Mouse (Mus musculus) stomach, postnatal 0 days (tissue): ENCODE measurements around the gene Klk1b26.

Source experiments
- CTCF ChIP-seq: IDR thresholded peaks from 2 replicates; pipeline ENCODE4 v1.5.1; 2016; ENCODE audit warnings: antibody characterized with exemption, low read depth, mild to moderate bottlenecking, moderate library complexity
- EP300 ChIP-seq: optimal IDR thresholded peaks from 2 replicates; pipeline ENCODE3; 2016; ENCODE audit warnings: antibody characterized with exemption

- TF ChIP-seq CTCF (no peak), EP300 (no peak)
Measured at GRCm38 (mm10) chr7:43967612-43968011, 44.4 kb upstream of the Klk1b26 start.
